Mouse (Mus musculus): Measurements from ENCODE around the gene 1110051M20Rik.

Gene 1110051M20Rik

DNA sequence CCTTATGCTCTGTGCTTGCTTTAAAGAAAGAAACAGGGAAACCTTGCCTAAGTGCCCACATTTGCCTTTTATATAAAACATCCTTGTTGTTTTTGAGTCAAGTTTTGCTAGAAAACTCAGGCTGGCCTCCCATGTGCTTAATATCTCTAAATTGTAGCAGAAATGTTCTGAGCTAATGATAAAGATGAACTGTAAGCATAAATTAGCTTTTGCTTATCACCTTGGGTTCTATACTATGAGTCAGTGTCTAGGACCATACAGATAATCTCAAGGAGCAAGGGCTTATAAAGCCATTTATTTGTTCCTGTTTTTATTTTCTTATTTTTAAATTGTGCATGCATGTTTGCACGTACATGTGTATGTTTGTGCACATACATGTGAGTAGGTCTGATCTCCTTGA is 98.9 kb downstream of the 1110051M20Rik start:
- no peak for DNase-seq (ENCODE audit: low read depth)

DNA sequence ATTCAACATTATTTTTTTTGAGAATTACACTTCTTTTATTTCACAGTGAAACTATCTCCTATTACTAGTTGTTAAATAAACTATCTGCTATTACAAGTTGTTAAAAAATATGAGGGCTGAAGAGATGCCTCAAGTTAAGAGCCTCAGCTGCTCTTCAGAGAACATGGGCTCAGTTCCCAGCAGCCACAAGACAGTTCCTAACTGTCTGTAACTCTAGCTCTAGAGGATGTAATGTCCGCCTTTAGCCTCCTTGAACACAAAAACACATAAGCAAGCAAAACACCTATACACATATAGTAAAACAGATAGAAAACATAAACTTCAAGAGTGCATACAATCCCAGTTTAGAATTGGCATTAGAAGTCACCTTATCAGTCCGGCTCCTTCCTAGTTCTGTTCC is 104.9 kb downstream of the 1110051M20Rik start:
- DNase-seq (ENCODE audit: low read depth) = no peak

DNA sequence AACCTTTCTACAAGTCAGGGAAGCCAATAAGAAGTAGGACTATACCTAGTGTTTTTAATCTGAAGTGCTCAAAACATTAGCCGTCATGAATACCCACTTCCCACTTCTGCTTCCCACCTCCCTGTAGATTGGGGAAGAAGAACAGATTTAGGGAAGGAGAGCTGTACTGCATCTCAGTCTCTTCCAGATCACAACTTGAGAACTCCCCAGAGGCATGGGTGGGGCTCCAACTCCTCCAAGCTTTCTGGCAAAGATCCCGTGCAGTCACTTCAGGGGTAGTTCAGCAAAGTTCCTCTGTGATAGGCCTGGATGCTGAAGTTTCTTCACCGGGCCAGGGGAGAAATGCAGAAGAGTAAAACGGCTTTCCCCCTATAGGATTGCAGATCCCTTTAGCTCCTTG is 109.4 kb downstream of the 1110051M20Rik start:
- no peak for DNase-seq (ENCODE audit: low read depth)

DNA sequence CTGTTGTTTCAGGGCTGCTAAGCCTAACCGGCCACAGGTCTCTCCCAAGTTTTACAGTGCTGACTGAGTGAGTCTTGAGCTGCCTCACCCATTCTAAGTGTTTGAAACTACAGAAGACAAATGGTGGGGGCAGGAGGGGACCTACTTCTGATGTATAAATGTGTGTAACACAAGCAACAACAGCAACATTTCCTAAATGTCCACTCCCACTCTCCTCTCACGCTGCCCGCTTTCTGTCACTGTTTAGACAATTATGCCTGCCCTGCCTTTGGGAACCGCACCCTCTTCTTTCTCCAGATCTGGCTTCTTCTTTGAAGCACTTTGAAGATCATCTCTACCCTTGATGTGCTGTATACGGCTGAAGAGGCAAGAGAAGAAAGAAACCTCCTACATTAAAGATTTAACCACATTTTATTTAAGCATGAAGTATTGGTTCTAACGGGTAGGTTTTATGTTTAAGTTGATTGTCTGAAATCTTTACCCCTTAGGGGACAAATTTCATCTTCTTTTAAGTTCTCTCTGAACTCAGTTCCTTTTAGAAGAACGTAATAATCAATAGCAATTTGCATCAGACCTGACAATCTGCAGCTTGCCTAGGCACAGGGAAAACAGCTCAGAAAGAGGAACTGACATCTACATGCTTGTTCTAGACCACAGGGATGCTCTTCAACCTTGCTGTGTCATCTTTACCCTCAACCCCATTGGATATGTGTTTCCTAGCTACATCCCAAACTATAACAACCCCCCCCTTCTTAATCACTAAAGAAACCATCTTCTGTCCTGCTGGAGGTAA is 113.3 kb downstream of the 1110051M20Rik start:
- DNase-seq (ENCODE audit: low read depth) = no peak

DNA sequence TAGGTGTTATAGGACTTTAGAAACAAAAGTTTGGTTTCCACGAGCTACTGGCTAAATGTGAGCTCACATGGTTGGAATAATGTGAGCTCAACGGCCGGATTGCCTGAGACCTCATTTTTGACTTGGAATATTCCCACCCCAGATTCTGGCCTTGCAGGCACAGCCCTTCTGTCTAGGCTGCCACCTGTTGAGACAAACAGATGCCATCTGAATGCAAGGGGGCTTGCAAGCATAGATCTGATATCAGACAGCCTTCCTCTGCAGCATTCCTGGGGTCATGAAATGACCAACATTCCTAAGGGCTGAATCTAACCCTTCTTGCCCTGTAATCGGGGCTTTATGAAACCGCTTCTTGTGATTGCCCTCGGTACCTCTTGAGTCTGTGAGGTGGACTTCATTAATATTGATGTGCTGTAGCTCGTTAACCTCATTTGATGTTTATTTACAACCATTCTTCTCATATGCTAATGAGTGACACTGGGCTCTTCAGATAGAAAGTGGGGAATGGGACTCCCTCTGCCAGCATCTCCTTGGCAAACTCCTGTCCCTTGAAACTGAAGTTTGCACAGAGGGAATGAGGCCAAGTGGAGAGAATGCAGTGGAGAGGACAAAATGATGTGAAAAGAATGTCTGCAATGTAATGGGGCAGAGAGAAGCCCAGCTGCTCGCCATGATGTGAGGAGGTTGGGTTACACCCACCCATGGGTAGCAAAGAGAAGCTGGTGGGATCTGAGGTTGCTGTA is 114.3 kb downstream of the 1110051M20Rik start:
- no peak for DNase-seq (ENCODE audit: low read depth)

DNA sequence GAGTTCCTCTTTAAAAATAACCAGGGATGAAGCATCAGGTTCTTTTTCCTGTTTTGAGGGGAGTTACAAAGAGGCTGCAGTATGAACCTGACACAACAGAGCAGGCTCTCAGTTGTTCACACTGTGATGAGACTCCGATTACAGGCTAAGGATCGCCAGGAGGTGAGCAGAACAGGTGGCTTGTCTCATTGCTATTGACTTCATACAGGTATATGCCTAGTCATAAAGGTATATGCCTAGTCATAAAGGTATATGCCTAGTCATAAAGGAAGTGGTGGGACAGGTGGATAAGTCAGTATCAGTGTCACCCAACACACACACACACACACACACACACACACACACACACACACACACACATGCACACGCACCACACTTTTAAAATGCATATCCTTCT is 115.8 kb downstream of the 1110051M20Rik start:
- no peak for DNase-seq (ENCODE audit: low read depth)

DNA sequence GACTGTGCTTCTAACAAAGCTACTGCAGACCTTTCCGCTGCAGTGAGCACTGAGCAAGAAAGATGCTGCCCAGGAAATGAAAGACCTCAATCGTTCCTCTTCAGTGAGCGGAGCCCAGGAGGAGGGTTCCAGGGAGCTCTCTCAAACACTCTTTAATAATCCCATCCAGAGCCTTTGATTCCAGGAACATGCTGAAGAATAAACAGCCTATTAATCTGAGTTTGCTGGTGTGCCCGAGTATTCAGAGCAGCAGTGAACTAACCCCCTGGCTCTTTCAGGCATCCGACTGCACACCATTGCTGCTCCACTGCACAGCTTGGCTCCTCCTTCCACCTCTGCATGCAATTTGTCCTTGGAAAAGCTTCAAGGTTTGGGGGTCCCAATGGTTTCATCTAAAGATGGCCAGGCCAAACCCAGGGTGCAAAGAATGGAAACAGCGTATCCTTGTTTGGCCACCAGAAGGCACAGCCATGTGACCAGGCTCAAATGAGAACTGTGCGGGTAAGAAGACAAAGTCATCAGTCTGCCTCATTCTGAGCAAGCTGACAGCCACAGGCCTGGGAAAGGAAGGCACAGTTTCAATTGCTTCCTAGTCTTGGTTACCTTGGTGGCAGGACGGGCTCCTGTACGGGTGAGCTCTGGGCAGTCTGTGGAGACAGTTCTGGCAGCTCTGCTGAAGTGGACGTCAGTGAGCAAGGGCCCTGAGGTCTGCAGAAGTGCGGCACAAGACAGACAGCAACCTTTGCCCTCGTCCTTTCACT is 116.4 kb downstream of the 1110051M20Rik start:
- DNase-seq (ENCODE audit: low read depth) = no peak

DNA sequence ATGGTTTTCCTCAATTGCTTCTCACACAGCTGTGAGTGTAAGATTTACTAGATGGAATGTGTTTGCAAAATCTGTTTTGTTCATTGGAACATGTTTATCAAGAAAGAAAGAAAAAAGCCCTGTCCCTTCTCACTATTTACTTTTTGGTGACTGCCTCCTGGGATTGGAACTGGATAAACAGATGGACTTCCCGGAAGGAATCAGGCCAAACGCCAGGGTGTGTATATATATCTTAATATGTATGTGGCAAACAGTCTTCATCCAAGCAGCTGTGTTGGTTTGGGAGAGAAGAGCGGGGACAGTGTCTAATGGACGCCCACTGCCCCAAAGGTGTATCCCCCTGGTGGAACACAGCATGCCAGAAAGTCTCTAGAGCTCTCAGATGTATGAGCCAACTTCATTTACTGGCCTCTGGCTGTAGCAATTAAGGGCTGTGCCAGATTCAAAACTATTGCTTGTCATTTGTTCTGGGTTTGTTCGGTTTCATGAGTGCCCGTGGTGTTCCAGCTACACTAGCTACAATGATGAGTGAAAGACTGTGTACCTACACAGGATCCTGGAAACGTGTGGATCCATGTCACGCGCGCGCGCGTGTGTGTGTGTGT is 117.7 kb downstream of the 1110051M20Rik start:
- DNase-seq (ENCODE audit: low read depth) = no peak

DNA sequence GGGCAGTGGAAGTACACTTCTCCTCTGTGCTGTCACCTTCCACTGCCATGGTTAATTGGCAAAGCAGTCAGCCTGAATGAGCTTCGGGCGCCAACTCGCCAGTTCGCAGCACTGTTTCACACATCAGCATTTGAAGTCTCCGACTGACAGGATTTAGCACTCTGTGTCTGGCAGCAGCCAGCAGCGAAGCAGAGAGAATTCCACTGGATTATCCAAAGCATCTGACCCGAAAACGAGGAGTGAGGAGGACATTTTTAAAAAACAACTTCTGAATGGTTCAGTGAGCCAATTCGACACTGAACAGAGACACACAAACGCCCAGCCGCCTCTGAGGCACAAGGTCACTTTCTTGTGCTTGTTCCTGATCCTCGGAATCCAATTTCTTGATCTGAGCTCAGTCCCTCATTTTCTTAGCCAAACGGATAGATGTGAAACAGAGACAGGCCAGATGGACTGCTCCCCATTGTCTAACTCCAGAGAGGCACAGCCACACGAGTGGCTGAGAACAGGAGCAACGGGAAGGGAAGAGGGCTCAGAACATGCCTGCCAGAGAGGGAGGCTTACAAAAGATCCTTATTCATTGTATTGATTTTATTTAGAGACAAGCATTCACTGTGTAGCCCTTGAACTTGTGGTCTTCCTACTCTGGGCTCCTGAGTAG is 119.6 kb downstream of the 1110051M20Rik start:
- no peak for DNase-seq (ENCODE audit: low read depth)

DNA sequence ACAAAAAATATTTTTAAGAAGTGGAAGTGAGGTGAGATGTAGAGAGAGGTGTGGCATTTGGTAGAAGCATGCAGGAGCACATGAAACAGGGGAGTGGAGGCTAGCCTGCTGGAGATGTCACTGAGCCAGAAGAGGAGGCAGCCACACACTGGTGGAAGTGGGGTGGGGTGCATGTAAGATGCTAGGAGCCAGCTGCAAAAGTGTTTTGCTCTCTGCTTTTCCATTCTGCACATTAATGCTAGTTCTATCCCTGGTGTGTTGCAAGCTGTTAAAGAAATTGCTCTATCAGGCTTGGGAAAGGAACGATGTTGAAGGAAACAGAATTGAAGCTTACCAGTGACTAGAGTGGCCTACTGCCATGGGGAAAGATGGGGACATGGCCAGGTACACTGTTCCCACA is 120.2 kb downstream of the 1110051M20Rik start:
- DNase-seq (ENCODE audit: low read depth) = no peak

DNA sequence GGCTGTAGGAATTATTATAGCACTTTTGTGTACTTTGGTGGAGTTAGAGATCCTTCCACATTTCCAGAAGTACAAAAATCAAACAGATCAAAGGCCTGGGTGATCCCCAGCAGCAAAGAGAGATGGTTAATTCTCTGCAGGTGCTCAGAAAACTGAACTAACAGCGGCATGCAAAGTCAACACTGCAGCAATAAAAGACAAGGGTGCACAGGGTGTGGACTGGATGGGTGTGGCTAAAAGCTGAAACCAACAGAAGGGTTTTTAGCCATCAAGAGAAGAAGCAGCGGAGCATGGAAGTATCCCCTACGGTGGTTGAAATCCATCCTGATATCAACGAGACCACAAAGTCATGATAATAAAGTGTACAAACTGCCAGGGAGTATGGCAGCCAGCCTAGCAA is 122.0 kb downstream of the 1110051M20Rik start:
- no peak for DNase-seq (ENCODE audit: low read depth)

DNA sequence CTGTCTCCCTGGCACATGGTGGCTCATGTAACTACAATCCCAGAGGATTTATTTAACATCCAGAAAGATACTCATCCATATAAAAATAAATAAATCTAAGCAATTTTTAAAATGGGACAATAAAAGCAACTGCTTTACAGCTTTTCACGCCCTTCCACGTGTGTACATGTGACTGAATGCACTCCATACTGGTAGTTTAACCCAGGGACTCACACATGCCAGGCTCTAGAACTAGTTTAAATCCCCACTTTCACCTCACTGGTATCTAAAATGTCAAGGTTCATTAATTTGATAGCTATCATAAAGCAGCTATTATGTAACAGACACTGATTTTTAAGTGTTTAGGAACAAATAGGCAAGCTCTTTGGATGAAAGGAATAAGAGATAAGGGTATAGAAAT is 122.6 kb downstream of the 1110051M20Rik start:
- DNase-seq (ENCODE audit: low read depth) = no peak

DNA sequence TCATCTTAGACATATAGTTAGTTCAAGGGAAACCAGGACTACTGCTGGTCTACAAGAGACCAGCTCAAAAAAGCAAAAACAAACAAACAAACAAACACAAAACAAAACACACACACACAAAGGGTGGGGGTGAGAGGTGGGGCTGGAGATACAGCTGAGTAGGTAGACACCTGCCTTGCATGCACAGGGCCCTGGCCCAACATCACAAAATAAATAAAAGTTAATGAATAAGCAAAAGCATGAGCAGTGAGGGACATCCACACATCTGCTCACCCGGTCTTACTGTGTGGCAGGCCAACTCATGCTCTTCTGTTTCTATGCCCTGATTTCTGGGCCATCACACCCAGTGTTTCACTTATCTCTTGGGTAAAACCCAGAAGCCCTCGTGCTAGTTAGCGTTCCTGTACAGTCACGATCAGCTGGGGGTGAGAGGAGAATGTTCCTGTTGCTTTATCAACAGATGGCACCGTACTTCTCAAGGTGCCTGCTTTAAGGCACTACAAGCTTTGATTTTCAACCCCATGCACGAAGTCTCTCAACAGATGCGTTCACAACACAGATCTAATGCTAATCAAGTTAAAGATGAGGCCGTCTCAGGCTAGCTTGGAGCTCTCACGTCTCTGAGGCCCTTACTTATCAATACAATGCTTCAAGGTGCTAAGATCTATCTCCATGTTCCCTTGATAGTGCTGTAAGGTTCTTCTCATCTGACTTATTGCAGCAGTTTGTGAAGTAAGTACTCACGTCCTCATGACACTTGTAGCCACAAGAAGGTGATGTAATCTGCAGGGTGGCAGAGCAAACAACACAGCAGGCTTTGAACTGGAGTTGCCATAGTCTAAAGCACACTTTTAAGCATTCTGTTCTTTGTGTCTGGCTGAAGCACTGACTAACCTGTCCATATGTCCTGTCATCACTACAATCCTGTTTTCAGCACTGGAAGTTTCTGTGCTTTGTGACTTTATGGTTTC is 123.7 kb downstream of the 1110051M20Rik start:
- DNase-seq (ENCODE audit: low read depth) = no peak

DNA sequence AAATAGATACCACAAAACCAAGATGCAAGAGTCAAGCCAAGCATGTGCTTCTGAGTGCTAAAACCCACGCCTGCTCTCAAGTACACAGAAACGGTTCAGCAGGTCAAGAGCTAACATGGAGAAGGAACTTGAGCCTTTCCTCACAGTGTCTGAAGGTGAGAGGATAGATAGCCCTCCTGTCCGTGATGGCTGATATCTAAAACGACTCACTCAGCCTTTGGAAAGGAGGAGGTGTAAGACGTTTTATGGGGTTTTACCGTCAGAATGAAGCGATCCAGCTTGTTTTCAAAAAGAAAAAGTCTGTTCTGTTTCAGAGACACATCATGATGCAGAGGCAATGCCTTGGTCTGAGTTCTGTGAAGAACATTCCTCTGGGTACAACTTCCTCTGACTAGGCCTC is 130.3 kb downstream of the 1110051M20Rik start:
- DNase-seq (ENCODE audit: low read depth) = no peak

DNA sequence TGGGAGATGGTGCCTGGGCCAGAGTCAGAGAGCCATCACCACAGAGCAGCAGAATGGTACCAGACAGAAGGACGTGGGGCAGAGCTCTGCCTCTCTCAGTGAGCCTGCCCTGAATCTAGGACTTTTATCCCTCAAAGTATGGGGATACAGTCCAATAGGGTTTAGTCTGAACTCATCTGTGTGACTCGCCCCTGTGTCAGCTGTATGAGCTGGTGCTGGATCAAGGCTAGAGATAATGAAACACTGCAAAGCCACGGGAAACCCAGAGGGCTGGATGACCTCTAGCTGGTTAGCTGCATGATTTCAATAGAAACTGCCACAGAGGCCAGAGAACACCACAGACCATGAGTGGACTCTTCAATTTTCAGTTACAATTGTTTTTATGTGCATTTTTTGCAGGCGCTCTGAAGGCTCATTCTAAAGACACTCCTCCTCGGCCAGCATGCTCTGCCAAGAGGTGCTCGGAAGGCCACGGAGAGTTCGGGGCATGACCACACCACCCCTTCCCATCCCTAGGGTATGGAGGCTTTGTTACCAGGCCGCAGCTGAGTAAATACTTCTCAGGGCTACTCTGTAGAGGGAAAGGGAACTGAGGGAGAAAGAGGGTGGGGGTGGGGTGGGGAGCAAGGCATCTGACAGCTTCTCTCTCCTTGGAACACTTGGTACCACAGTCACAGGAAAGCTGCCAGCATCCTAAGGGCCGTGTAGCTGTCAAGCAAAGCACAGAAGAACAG is 131.8 kb downstream of the 1110051M20Rik start:
- DNase-seq (ENCODE audit: low read depth) = no peak

DNA sequence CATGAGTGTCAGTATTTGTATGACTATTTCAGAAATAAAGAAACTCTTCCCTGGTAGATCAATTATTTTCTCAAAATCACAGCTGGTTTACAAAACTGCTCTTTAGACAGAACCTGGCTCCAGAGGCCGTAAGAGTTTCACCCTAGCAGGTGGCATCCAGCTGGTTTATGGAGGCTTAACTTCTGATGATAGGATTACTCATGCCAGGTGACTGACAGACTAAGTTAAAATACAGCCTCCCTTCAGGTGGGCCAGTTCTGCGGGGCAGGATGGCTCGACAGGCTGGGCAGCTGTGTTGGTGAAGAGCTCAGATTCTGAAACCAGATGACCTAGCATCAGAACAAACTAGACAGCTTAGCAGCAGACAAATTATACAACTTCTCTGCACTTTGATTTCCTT is 135.0 kb downstream of the 1110051M20Rik start:
- DNase-seq (ENCODE audit: low read depth) = no peak

DNA sequence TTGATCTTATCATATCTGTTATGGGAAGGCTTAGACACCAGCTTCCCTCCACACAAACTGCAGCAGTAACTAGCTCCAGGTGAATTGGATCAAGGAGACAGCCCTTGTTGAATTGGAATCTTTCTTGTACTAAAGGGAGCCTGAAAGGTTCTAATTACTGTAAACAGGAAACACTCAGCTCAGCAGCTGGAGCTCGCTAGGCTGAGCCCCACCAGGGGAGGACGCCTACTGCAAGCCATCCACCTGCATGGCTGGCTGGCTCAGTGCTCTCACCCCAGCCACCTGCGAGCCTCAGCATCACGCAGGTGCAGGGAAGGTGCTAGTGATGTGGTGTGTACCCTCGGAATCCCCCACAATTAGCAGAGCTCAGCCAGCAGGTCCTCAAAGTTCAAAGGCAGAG is 135.8 kb downstream of the 1110051M20Rik start:
- no peak for DNase-seq (ENCODE audit: low read depth)

DNA sequence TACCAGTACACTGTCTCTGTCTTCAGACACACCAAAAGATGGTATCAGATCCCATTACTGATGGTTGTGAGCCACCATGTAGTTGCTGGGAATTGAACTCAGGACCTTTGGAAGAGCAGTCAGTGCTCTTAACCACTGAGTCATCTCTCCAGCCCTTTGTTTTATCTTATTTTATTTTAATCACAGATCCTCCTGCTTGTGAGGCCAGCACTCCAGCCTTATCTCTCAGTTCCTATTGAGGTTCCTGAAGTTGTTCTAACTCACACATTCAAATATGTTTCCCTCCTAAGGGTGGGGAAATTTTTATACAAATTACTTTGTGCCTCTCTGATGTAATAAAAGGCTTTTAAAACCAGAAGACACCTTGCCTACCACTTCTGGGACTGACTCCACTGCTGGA is 137.9 kb downstream of the 1110051M20Rik start:
- no peak for DNase-seq (ENCODE audit: low read depth)

DNA sequence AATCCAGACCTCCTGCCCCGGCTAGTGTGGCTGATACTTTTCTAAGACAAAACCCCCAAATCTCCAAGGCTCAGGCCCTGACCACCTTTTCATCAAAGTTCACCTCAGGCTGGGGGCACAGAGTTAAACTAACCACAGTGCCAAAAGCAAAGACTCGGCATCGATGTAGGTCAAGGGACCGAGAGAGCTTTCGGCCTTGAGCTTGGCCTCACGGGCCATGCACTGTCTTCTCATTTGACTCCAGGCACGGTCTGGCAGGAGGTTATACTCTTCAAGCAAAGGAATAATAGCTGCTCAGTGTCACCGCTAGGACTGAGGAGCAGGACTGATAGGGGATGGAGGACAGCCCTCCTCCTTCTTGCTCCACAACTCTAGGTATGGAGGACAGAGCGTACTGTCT is 138.6 kb downstream of the 1110051M20Rik start:
- no peak for DNase-seq (ENCODE audit: low read depth)

DNA sequence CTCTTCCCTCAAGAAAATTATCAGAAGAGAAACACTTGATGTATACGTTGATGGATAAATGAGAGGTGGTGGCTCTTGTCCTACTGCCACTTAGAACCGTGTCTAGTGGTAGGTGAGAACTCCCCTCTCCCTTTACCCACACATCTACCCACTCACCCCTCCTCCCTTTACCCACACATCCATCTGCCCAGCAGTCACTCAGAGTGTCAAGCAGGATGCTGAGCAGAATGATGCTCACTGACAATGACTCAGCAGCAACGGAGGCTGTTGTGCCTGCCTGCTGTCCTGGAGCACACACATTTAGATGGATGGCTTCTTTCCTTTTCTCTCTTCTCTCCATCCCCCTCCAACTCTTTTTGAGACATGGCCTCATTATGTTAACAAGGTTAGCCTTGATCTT is 141.7 kb downstream of the 1110051M20Rik start:
- no peak for DNase-seq (ENCODE audit: low read depth)
